ENCODE assay signal across 8 mouse cellular contexts in the genomic region with DNA sequence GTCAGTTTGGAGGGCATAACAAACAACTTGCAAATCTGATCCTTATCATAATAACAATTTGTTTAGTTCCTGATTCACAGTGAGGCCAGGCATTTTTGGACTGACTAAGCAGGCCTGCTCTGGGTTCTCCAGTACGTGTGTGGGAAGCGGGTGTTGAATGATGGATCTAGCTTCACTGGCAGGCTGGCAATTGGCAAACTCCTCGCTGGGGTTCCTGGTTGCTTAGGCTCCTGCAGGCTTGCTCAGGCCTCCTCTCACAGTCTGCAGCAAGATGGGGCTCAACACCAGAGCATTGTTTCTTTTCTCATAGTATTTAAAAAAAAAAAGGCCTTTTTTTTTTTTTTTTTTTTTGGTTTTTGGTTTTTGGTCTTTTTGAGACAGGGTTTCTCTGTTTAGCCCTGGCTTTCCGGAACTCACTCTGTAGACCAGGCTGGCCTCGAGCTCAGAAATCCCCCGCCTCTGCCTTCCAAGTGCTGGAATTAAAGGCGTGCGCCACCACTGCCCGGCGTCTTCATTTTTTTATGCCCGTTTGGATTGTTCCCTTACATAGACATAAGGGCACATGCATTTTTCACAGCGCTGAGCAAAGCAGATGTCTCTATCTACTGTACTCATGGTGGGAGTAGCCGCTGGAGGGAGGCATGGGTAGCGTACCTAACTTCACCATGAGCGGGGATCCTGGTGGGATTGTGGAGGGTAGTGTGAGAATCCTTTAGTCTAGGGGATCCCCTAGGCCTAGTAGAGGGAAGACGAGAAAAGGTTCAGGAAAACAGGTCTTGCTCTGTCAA. TPM values are rescaled to one million over a fixed set of nuclear protein-coding genes. Genes with fewer than 3 reads are reported as not detected.
A peak's percentile ranks its signal among the peaks of the same experiment; 100 is the strongest.
DNase-seq lines count a peak whose midpoint lies in the region; ATAC-seq and TF ChIP-seq lines count a peak whose summit lies in the region.

No protein-coding gene starts in this region.

- peak; percentile 58; the same call in 1 of the 2 replicates for ATAC-seq in kidney, embryonic 16.5 days (ENCODE audit: low FRiP score, low TSS enrichment)
- peak; percentile 11; the same call in 1 of the 2 replicates for ATAC-seq in limb, embryonic 15.5 days (ENCODE audit: insufficient number of reproducible peaks, low FRiP score, low TSS enrichment, low read depth)
- peak; percentile 68 for ATAC-seq in midbrain, embryonic 15.5 days (replicated peaks)
- peak; percentile 7 for ATAC-seq in stomach, embryonic 15.5 days (ENCODE audit: insufficient read depth, low FRiP score, low read depth)

- no peaks in the 10 kb centered on the region for H3K9me3 ChIP-seq in kidney, embryonic 16.5 days (ENCODE audit: low read length)
- no peaks in the 10 kb centered on the region for H3K9me3 ChIP-seq in limb, embryonic 15.5 days
- no peaks in the 10 kb centered on the region for H3K9me3 ChIP-seq in midbrain, embryonic 15.5 days
- no peaks in the 10 kb centered on the region for H3K9me3 ChIP-seq in stomach, embryonic 15.5 days

- no peaks in the 10 kb centered on the region for H3K27me3 ChIP-seq in heart, adult 2 months (ENCODE audit: control insufficient read depth, insufficient read depth, low read length)
- H3K27me3 ChIP-seq in kidney, embryonic 16.5 days (ENCODE audit: insufficient read depth, low read length), result no peaks in the 10 kb centered on the region
- H3K27me3 ChIP-seq in limb, embryonic 15.5 days, result no peaks in the 10 kb centered on the region
- H3K27me3 ChIP-seq in midbrain, embryonic 15.5 days (replicated peaks), result no peaks in the 10 kb centered on the region
- H3K27me3 ChIP-seq in stomach, embryonic 15.5 days (replicated peaks), result no peaks in the 10 kb centered on the region

- TF ChIP-seq EP300 in heart, adult 2 months (IDR thresholded peaks at IDR 0.05; ENCODE audit: insufficient read depth, low read depth, low read length), result no peak

- H3K79me2 ChIP-seq in heart, adult 2 months (replicated peaks; ENCODE audit: control insufficient read depth, insufficient read depth, low read length), result peaks cover 5% of the 10 kb centered on the region

- WGBS in heart, adult 2 months, result 12% methylated on average over 16 of the region's 16 CpGs
- 24% methylated on average over 16 of the region's 16 CpGs for WGBS in kidney, embryonic 16.5 days
- WGBS in limb, embryonic 15.5 days, result 21% methylated on average over 16 of the region's 16 CpGs
- 21% methylated on average over 16 of the region's 16 CpGs for WGBS in midbrain, embryonic 15.5 days
- WGBS in stomach, embryonic 15.5 days, result 16% methylated on average over 16 of the region's 16 CpGs

- H3K9ac ChIP-seq in heart, adult 2 months (ENCODE audit: low read depth, low read length), result peak overlapping the region; percentile 61
- H3K9ac ChIP-seq in kidney, embryonic 16.5 days (replicated peaks; ENCODE audit: low read length), result peak overlapping the region; percentile 65
- peak overlapping the region; percentile 57 for H3K9ac ChIP-seq in limb, embryonic 15.5 days
- peak overlapping the region; percentile 63 for H3K9ac ChIP-seq in midbrain, embryonic 15.5 days
- peak overlapping the region; percentile 26; the same call in 1 of the 2 replicates for H3K9ac ChIP-seq in stomach, embryonic 15.5 days

- intact Hi-C loops in heart, adult 2 months (cut with DNase I), result loop anchor here (1.0 to 10.0 kb wide), 4 partner anchors 66 to 420 kb away; a partner anchor contains a TSS

- peak; percentile 24 for DNase-seq in urinary bladder, postnatal 14 days (ENCODE audit: low spot score)
- no peak for DNase-seq in urinary bladder, adult 2 months (ENCODE audit: low spot score)
- peak; percentile 24 for DNase-seq in embryo, embryonic 11.5 days (ENCODE audit: low read depth, low spot score)
- DNase-seq in heart, adult 2 months, result peak in 1 of 2 experiments; percentile 46

- no peak for TF ChIP-seq CTCF in heart, adult 2 months (IDR thresholded peaks at IDR 0.05)

- peaks cover 5% of the 10 kb centered on the region; the same call in 1 of the 2 replicates for H3K4me1 ChIP-seq in heart, adult 2 months (ENCODE audit: control insufficient read depth, insufficient read depth, low read length)
- peaks cover 10% of the 10 kb centered on the region for H3K4me1 ChIP-seq in kidney, embryonic 16.5 days (ENCODE audit: insufficient read depth, low read length)
- peaks cover 11% of the 10 kb centered on the region; the same call in 1 of the 2 replicates for H3K4me1 ChIP-seq in limb, embryonic 15.5 days
- peaks cover 16% of the 10 kb centered on the region for H3K4me1 ChIP-seq in midbrain, embryonic 15.5 days
- peaks cover 6% of the 10 kb centered on the region; the same call in 1 of the 2 replicates for H3K4me1 ChIP-seq in stomach, embryonic 15.5 days

- peak overlapping the region; percentile 58 for H3K4me2 ChIP-seq in kidney, embryonic 16.5 days (replicated peaks; ENCODE audit: low read depth, low read length)
- H3K4me2 ChIP-seq in limb, embryonic 15.5 days, result peak overlapping the region; percentile 59
- H3K4me2 ChIP-seq in midbrain, embryonic 15.5 days, result peak overlapping the region; percentile 74
- peak overlapping the region; percentile 68 for H3K4me2 ChIP-seq in stomach, embryonic 15.5 days

- peak overlapping the region; percentile 60 for H3K4me3 ChIP-seq in heart, adult 2 months
- H3K4me3 ChIP-seq in kidney, embryonic 16.5 days (ENCODE audit: low read length), result peak overlapping the region; percentile 47
- peak overlapping the region; percentile 99 for H3K4me3 ChIP-seq in limb, embryonic 15.5 days
- H3K4me3 ChIP-seq in midbrain, embryonic 15.5 days, result peak overlapping the region; percentile 99
- H3K4me3 ChIP-seq in stomach, embryonic 15.5 days (replicated peaks), result peak overlapping the region; percentile 100

- no peak for TF ChIP-seq POLR2A in heart, adult 2 months (IDR thresholded peaks at IDR 0.05; ENCODE audit: insufficient read depth, low read depth, low read length)

- peaks cover 4% of the 10 kb centered on the region; the same call in 1 of the 2 replicates for H3K36me3 ChIP-seq in heart, adult 2 months (ENCODE audit: control insufficient read depth, insufficient read depth, low read length)
- peaks cover 4% of the 10 kb centered on the region for H3K36me3 ChIP-seq in kidney, embryonic 16.5 days (ENCODE audit: insufficient read depth, low read length)
- H3K36me3 ChIP-seq in limb, embryonic 15.5 days, result peaks cover 6% of the 10 kb centered on the region
- H3K36me3 ChIP-seq in midbrain, embryonic 15.5 days (replicated peaks), result no peaks in the 10 kb centered on the region; the same call in 1 of the 2 replicates
- 0 out of 2 replicates have a peak, but pooled peaks cover under 1% of the 10 kb centered on the region for H3K36me3 ChIP-seq in stomach, embryonic 15.5 days

- H3K27ac ChIP-seq in heart, adult 2 months, result peak overlapping the region; percentile 83
- peak overlapping the region; percentile 97 for H3K27ac ChIP-seq in kidney, embryonic 16.5 days (ENCODE audit: low read length)
- peak overlapping the region; percentile 98 for H3K27ac ChIP-seq in limb, embryonic 15.5 days
- H3K27ac ChIP-seq in midbrain, embryonic 15.5 days, result peak overlapping the region; percentile 94
- H3K27ac ChIP-seq in stomach, embryonic 15.5 days, result peak overlapping the region; percentile 97

RNA-seq across cellular contexts. Expression of a gene that starts 0.6 kb away (rescaled TPM):
- polyA plus RNA-seq in urinary bladder, adult 2 months (2012; rRNA removed), result 47.3 and 58.5 TPM in 2 replicates
- total RNA-seq in heart, adult 2 months (2021), result 10 to 100 TPM; 32.2 to 39.9 TPM
- polyA plus RNA-seq in heart, adult 2 months (2012; rRNA removed), result 26.3 and 32.8 TPM in 2 replicates
- 39.9 and 43.3 TPM in 2 replicates for polyA plus RNA-seq in kidney, embryonic 16.5 days (2015; fragmentation: Nextera tagmentation; extraction: Ambion mirVana)
- polyA plus RNA-seq in limb, embryonic 15.5 days (2015; fragmentation: Nextera tagmentation; extraction: Ambion mirVana), result 31.3 and 32.9 TPM in 2 replicates
- polyA plus RNA-seq in midbrain, embryonic 15.5 days (2015; fragmentation: Nextera tagmentation; extraction: Ambion mirVana), result 47.5 and 48.7 TPM in 2 replicates
- 26.7 and 31.5 TPM in 2 replicates for polyA plus RNA-seq in stomach, embryonic 15.5 days (2015; fragmentation: Nextera tagmentation; extraction: Ambion mirVana)

RNA-seq across cellular contexts. Expression of a gene that starts 45.8 kb away (rescaled TPM):
- polyA plus RNA-seq in urinary bladder, adult 2 months (2012; rRNA removed), result 0.62 and 0.98 TPM in 2 replicates
- 1 to 10 TPM in 1 of 2 experiments, under 1 TPM in 1; 0.43 to 1.0 TPM for total RNA-seq in heart, adult 2 months (2021)
- polyA plus RNA-seq in heart, adult 2 months (2012; rRNA removed), result 0.73 and 1.4 TPM in 2 replicates
- 35.4 and 35.9 TPM in 2 replicates for polyA plus RNA-seq in kidney, embryonic 16.5 days (2015; fragmentation: Nextera tagmentation; extraction: Ambion mirVana)
- 16.8 and 18.4 TPM in 2 replicates for polyA plus RNA-seq in limb, embryonic 15.5 days (2015; fragmentation: Nextera tagmentation; extraction: Ambion mirVana)
- 6.7 and 8.6 TPM in 2 replicates for polyA plus RNA-seq in midbrain, embryonic 15.5 days (2015; fragmentation: Nextera tagmentation; extraction: Ambion mirVana)
- 14.3 and 15.1 TPM in 2 replicates for polyA plus RNA-seq in stomach, embryonic 15.5 days (2015; fragmentation: Nextera tagmentation; extraction: Ambion mirVana)

Comparison
In these comparisons a context has a peak if more than half of its experiments do, and no peak if none do; other contexts are left out.
1. H3K4me3 ChIP-seq: peak in every context shown above with its lines; median percentile 100 in stomach, embryonic 15.5 days; 99 in limb, embryonic 15.5 days; 99 in midbrain, embryonic 15.5 days; 60 in heart, adult 2 months; 47 in kidney, embryonic 16.5 days.
2. ATAC-seq: peak in every context shown above with its lines; median percentile 68 in midbrain, embryonic 15.5 days; 58 in kidney, embryonic 16.5 days; 11 in limb, embryonic 15.5 days; 7 in stomach, embryonic 15.5 days.